Mouse (Mus musculus) kidney, embryonic 14.5 days (tissue): Measurements from ENCODE around the gene Arhgef10l. TPM values are rescaled to one million over a fixed set of nuclear protein-coding genes. Genes with fewer than 3 reads are reported as not detected.
"Not testable (repeated sequence)": the region's sequence is repeated elsewhere in the genome, so short reads cannot be mapped to it uniquely, and the experiment has no call there.

ENCODE experiments used
- ATAC-seq: fragments of 200-750 bp; cut with Nextera tagmentation; 2 replicates; pipeline ENCODE4 v1.8.0; 2017; ENCODE audit warnings: moderate number of reproducible peaks, mild to moderate bottlenecking, moderate TSS enrichment, moderate library complexity; ENCODE audit not compliant: low FRiP score, low TSS enrichment
- H3K27ac ChIP-seq: fragments of 300-500 bp; sonication (generic); 2 replicates; pipeline ENCODE4 v1.5.1; 2014; ENCODE audit warnings: low read depth, mild to moderate bottlenecking, low read length, moderate library complexity, mixed read lengths
- H3K27me3 ChIP-seq: fragments of 300-500 bp; sonication (generic); 2 replicates; pipeline ENCODE4 v1.6.1; 2014; ENCODE audit warnings: mild to moderate bottlenecking, low read length; ENCODE audit not compliant: control insufficient read depth, insufficient read depth
- H3K36me3 ChIP-seq: fragments of 300-500 bp; sonication (generic); 2 replicates; pipeline ENCODE4 v1.6.1; 2014; ENCODE audit warnings: low read length, mixed read lengths; ENCODE audit not compliant: control insufficient read depth, insufficient read depth
- H3K4me1 ChIP-seq: fragments of 300-500 bp; sonication (generic); 2 replicates; pipeline ENCODE4 v1.6.1; 2014; ENCODE audit warnings: low read length, mixed read lengths; ENCODE audit not compliant: control insufficient read depth, insufficient read depth
- H3K4me2 ChIP-seq: fragments of 300-500 bp; sonication (generic); replicated peaks from 2 replicates; pipeline ENCODE4 v1.6.1; 2014; ENCODE audit warnings: low read depth, mild to moderate bottlenecking, low read length
- H3K4me3 ChIP-seq: fragments of 300-500 bp; sonication (generic); 2 replicates; pipeline ENCODE4 v1.5.1; 2014; ENCODE audit warnings: mild to moderate bottlenecking, low read length
- H3K9ac ChIP-seq: fragments of 300-500 bp; sonication (generic); 2 replicates; pipeline ENCODE4 v1.6.1; 2014; ENCODE audit warnings: low read depth, mild to moderate bottlenecking, low read length, moderate library complexity
- H3K9me3 ChIP-seq: fragments of 300-500 bp; sonication (generic); 2 replicates; pipeline ENCODE4 v1.6.1; 2016; ENCODE audit warnings: low read length; ENCODE audit not compliant: control insufficient read depth
- WGBS: fragments of 180-500 bp; shearing (Covaris S2); extraction: QIAGEN DNeasy Blood & Tissue Kit; methylation state at CpG from one replicate; pipeline ENCODE4 v1.1.7; 2014; 5-methylcytosine and 5-hydroxymethylcytosine counted together
- polyA plus RNA-seq: library from polyadenylated mRNA; unstranded; fragments of >200 nt; fragmentation: Nextera tagmentation; extraction: Ambion mirVana; gene quantifications from 2 replicates; pipeline ENCODE4 v1.2.1, GENCODE M21; 2014

The Arhgef10l gene
- polyA plus RNA-seq, 1 experiment from 2014 or later, result 18.2 TPM

- no peak overlapping the region for H3K4me3 ChIP-seq
- no peaks in the 10 kb centered on the region for H3K9me3 ChIP-seq
- H3K36me3 ChIP-seq, result peaks cover 80% of the 10 kb centered on the region
- H3K4me2 ChIP-seq, result no peak overlapping the region
- no peaks in the 10 kb centered on the region for H3K4me1 ChIP-seq
- no peak overlapping the region for H3K27ac ChIP-seq
- H3K27me3 ChIP-seq, result no peaks in the 10 kb centered on the region; the same call in 1 of the 2 replicates
- 77% methylated on average over 2 of the region's 2 CpGs for WGBS
- no peak overlapping the region for H3K9ac ChIP-seq
- no peak for ATAC-seq
Measured at GRCm38 (mm10) chr4:140569394-140569793, 96.4 kb downstream of the Arhgef10l start.

DNA sequence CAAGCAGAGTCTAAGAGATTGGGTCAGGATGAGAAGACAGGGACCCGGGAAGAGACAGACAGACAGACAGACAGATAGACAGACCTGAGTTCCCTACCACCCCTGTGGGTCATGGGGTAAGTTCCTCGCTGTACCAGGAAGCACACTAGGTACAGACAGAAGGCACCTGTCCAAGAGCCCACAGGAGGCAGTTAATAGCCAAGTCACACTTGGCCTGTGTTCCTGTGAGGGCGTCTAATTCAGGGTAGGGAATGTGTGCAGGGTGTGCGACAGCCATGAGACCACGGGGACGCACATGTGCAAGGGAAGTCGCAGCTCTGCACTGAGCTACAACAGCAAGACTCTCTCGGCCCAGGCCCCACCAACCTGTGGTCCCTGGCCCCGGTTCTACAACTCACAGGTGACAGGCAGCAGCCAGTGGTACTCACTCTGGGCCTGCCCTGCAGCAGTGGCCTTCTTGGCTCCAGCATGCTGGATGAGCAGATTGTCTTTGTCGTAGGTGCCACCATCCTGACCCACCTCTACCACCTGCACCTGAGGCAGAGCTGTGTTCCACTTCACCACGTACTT lies 97.8 kb downstream of the Arhgef10l start:
- Histone ChIP-seq H3K27ac (no peak overlapping the region), H3K4me3 (no peak overlapping the region), H3K27me3 (no peaks in the 10 kb centered on the region; the same call in 1 of the 2 replicates), H3K9me3 (no peaks in the 10 kb centered on the region), H3K36me3 (peaks cover 73% of the 10 kb centered on the region), H3K4me2 (no peak overlapping the region), H3K4me1 (no peaks in the 10 kb centered on the region), H3K9ac (no peak overlapping the region)
- no peak for ATAC-seq
- 97% methylated on average over 11 of the region's 11 CpGs for WGBS

- H3K27ac ChIP-seq, result no peak overlapping the region
- no peak overlapping the region for H3K4me3 ChIP-seq
- H3K27me3 ChIP-seq, result no peaks in the 10 kb centered on the region; the same call in 1 of the 2 replicates
- no peak overlapping the region for H3K4me2 ChIP-seq
- no peaks in the 10 kb centered on the region for H3K4me1 ChIP-seq
- ATAC-seq, result no peak
- peaks cover 3% of the 10 kb centered on the region; the same call in 1 of the 2 replicates for H3K9me3 ChIP-seq
- H3K36me3 ChIP-seq, result peaks cover 74% of the 10 kb centered on the region
- no peak overlapping the region for H3K9ac ChIP-seq
- 94% methylated on average over 14 of the region's 14 CpGs for WGBS
Measured at GRCm38 (mm10) chr4:140566785-140567184, 99.0 kb downstream of the Arhgef10l start.

- H3K27ac ChIP-seq, H3K9ac ChIP-seq, H3K4me1 ChIP-seq, H3K9me3 ChIP-seq, H3K4me2 ChIP-seq, H3K4me3 ChIP-seq, ATAC-seq, H3K27me3 ChIP-seq: not testable (repeated sequence)
- H3K36me3 ChIP-seq, result peaks cover 72% of the 10 kb centered on the region
- WGBS, result 89% methylated on average over 1 of the region's 1 CpGs
Measured at GRCm38 (mm10) chr4:140564459-140564858, 101.4 kb downstream of the Arhgef10l start.

DNA sequence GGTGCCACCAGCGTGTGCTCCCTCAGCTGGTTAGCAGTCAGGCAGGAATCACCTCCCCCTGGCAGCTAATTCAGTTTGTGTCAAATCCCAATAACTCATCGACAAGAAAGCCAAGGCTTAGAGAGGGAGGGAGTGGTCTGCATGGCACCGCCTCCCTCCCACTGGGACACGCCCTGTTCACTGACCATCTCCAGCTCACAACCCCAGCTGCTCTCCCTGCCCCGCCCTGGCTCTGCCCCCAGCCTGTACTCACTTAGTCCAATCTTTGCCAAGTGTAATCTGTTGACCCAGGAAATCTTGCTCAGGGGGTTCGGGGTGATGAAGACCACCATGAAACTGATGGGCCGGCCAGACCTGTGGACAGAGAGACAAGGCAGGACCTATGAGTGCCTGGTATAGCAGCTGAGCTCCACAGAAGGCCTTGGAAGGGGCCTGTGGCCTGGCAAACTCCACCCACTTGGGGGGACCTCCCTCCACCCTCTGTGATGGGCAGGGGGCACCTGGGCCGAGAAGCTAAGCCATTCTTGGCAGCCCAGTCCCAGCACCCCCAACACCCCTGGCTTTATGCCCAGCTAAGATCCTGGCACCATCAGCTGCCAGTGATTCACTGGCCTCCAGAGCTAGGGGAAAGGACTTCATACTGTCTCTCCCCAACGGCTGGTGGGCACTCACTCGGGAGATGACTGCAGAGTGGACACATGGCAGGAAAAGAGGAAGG lies 103.2 kb downstream of the Arhgef10l start:
- WGBS, result 83% methylated on average over 10 of the region's 10 CpGs
- H3K9ac ChIP-seq, result no peak overlapping the region
- no peak for ATAC-seq

GRCm38 (mm10) chr4:140561744-140562143 lies 104.1 kb downstream of the Arhgef10l start:
- H3K4me2 ChIP-seq, result no peak overlapping the region
- H3K4me3 ChIP-seq, result no peak overlapping the region
- no peaks in the 10 kb centered on the region; the same call in 1 of the 2 replicates for H3K27me3 ChIP-seq
- H3K36me3 ChIP-seq, result peaks cover 48% of the 10 kb centered on the region
- H3K4me1 ChIP-seq, result no peaks in the 10 kb centered on the region
- WGBS, result 95% methylated on average over 3 of the region's 3 CpGs
- peaks cover 7% of the 10 kb centered on the region; the same call in 1 of the 2 replicates for H3K9me3 ChIP-seq
- no peak overlapping the region for H3K27ac ChIP-seq
- no peak for ATAC-seq
- no peak overlapping the region for H3K9ac ChIP-seq

More for the DNA sequence above, 103.2 kb downstream of the Arhgef10l start:
- no peak overlapping the region for H3K27ac ChIP-seq
- H3K36me3 ChIP-seq, result peaks cover 57% of the 10 kb centered on the region
- no peaks in the 10 kb centered on the region for H3K4me1 ChIP-seq
- H3K4me3 ChIP-seq, result no peak overlapping the region
- no peaks in the 10 kb centered on the region; the same call in 1 of the 2 replicates for H3K27me3 ChIP-seq
- no peak overlapping the region for H3K4me2 ChIP-seq
- peaks cover 7% of the 10 kb centered on the region; the same call in 1 of the 2 replicates for H3K9me3 ChIP-seq

DNA sequence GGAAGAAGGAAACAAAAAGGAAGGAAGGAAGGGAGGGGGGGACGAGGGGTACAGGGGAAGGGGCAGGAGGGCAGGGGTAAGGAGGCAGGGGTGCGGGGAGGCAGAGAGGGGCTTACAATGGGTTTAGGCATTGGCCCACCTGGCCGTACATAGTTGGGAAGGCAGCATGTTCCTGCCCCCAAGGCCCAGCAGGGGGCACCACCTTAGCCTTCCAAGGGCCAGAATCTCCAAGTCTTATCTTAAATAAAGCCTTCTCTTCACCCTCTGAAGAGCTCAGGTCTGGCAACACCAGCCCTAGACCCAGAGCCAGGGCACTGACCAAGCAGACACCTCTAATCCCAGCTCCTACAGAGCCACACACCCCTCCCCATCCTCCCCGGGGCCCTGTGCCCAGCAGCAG lies 106.0 kb downstream of the Arhgef10l start:
- Histone ChIP-seq H3K9me3 (peaks cover 7% of the 10 kb centered on the region; the same call in 1 of the 2 replicates), H3K27ac (no peak overlapping the region), H3K36me3 (peaks cover 35% of the 10 kb centered on the region), H3K4me3 (no peak overlapping the region), H3K27me3 (no peaks in the 10 kb centered on the region), H3K9ac (no peak overlapping the region), H3K4me2 (no peak overlapping the region), H3K4me1 (no peaks in the 10 kb centered on the region)
- 86% methylated on average over 4 of the region's 4 CpGs for WGBS
- no peak for ATAC-seq

- H3K27me3 ChIP-seq, result no peaks in the 10 kb centered on the region
- H3K4me1 ChIP-seq, result no peaks in the 10 kb centered on the region
- WGBS, result 80% methylated on average over 5 of the region's 5 CpGs
- no peak overlapping the region for H3K9ac ChIP-seq
- no peak overlapping the region for H3K4me3 ChIP-seq
- no peak for ATAC-seq
- peaks cover 7% of the 10 kb centered on the region; the same call in 1 of the 2 replicates for H3K9me3 ChIP-seq
- H3K36me3 ChIP-seq, result peaks cover 32% of the 10 kb centered on the region
- H3K27ac ChIP-seq, result no peak overlapping the region
- no peak overlapping the region for H3K4me2 ChIP-seq
Measured at GRCm38 (mm10) chr4:140558193-140558592, 107.6 kb downstream of the Arhgef10l start.

GRCm38 (mm10) chr4:140556561-140556960 lies 109.3 kb downstream of the Arhgef10l start:
- Histone ChIP-seq H3K27ac (no peak overlapping the region), H3K9ac (no peak overlapping the region), H3K4me2 (no peak overlapping the region), H3K4me3 (no peak overlapping the region), H3K36me3 (peaks cover 34% of the 10 kb centered on the region), H3K9me3 (peaks cover 2% of the 10 kb centered on the region; the same call in 1 of the 2 replicates), H3K27me3 (no peaks in the 10 kb centered on the region), H3K4me1 (no peaks in the 10 kb centered on the region)
- no peak for ATAC-seq
- 86% methylated on average over 10 of the region's 10 CpGs for WGBS
